Mouse (Mus musculus) CH12.LX (cell line): ENCODE results near the gene Midn.

ENCODE experiments used
- CTCF ChIP-seq, 2 experiments: IDR thresholded peaks in 1 of 2; conservative IDR thresholded peaks in 1 of 2; 2 replicates each; pipeline ENCODE4 v1.5.1; 2011 to 2012; ENCODE audit warnings: low read depth in 2 of 2, low read length in 2 of 2, improper control_type of control experiment in 1 of 2, inconsistent platforms in 1 of 2, mild to moderate bottlenecking in 1 of 2, moderate library complexity in 1 of 2
- EP300 ChIP-seq: IDR thresholded peaks from 2 replicates; pipeline ENCODE4 v1.6.1; 2011; ENCODE audit warnings: low read length, improper control_type of control experiment
- ETS1 ChIP-seq: conservative IDR thresholded peaks from 2 replicates; pipeline ENCODE4 v1.6.1; 2012; ENCODE audit warnings: low read depth, mild to moderate bottlenecking, inconsistent platforms, low read length, improper control_type of control experiment, moderate library complexity
- HCFC1 ChIP-seq: IDR thresholded peaks from 2 replicates; pipeline ENCODE4 v1.6.1; 2012; ENCODE audit warnings: low read depth, mild to moderate bottlenecking, inconsistent platforms, low read length, improper control_type of control experiment
- POLR2A ChIP-seq: IDR thresholded peaks from 2 replicates; pipeline ENCODE4 v1.6.1; 2011; ENCODE audit warnings: low read depth, mild to moderate bottlenecking, improper control_type of control experiment, low read length
- ZMIZ1 ChIP-seq: IDR thresholded peaks from 2 replicates; pipeline ENCODE4 v1.6.1; 2012; ENCODE audit warnings: low read depth, mild to moderate bottlenecking, inconsistent platforms, low read length, improper control_type of control experiment

GRCm38 (mm10) chr10:80130403-80131031 is 17.6 kb upstream of the Midn start:
- no peak for TF ChIP-seq HCFC1
- TF ChIP-seq POLR2A, result no peak
- no peak for TF ChIP-seq CTCF (conservative IDR thresholded peaks at IDR 0.05 in 1 of 2, IDR thresholded peaks at IDR 0.05 in 1 of 2; ENCODE audit: low read depth in 2 of 2, low read length in 2 of 2)
- no peak for TF ChIP-seq ZMIZ1
- TF ChIP-seq EP300, result no peak
- no peak for TF ChIP-seq ETS1
